Mouse (Mus musculus) bone marrow macrophage, adult 2 months (primary cell): ENCODE data around the gene Trpm8.

Source experiments
- CTCF ChIP-seq: IDR thresholded peaks from 2 replicates; pipeline ENCODE4 v1.5.1; 2012; ENCODE audit warnings: low read depth, mild to moderate bottlenecking, low read length, moderate library complexity
- POLR2A ChIP-seq: IDR thresholded peaks from 2 replicates; pipeline ENCODE4 v1.6.1; 2012; ENCODE audit warnings: mild to moderate bottlenecking, low read depth, low read length, borderline replicate concordance

- no peak for TF ChIP-seq POLR2A
- no peak for TF ChIP-seq CTCF
Measured at GRCm38 (mm10) chr1:88294650-88295049, 17.2 kb downstream of the Trpm8 start.
